9 mouse cellular contexts compared by ENCODE assay signal in genomic region chr10:43467659-43468058, GRCm38 (mm10). TPM values are rescaled to one million over a fixed set of nuclear protein-coding genes. Genes with fewer than 3 reads are reported as not detected.
DNase-seq lines count a peak whose midpoint lies in the region; ATAC-seq lines count a peak whose summit lies in the region.
"Had no signal": no experiment of that assay in that cellular context is flagged by ENCODE, and none has a peak within 500 bp of the region (broad histone marks: within the 10 kb centered on the region; RNA-seq: fewer than 3 reads in every experiment).

No protein-coding gene starts in this region.

- H3K4me2 ChIP-seq in hindbrain, embryonic 14.5 days (replicated peaks) = no peak overlapping the region
- peak overlapping the region; percentile 49 for H3K4me2 ChIP-seq in liver, embryonic 15.5 days
- H3K4me2 ChIP-seq in midbrain, embryonic 11.5 days = no peak overlapping the region
- H3K4me2 ChIP-seq: embryonic facial prominence, embryonic 12.5 days had no signal

- no peak overlapping the region for H3K9ac ChIP-seq in hindbrain, embryonic 14.5 days
- H3K9ac ChIP-seq in liver, embryonic 15.5 days = no peak overlapping the region
- no peak overlapping the region for H3K9ac ChIP-seq in midbrain, embryonic 11.5 days (ENCODE audit: low read length)
- H3K9ac ChIP-seq: embryonic facial prominence, embryonic 12.5 days had no signal

- intact Hi-C loops in gastrocnemius, postnatal 14 days (cut with DNase I; ENCODE audit: low total_unique reads) = no loop called here

- H3K9me3 ChIP-seq in hindbrain, embryonic 10.5 days = no peaks in the 10 kb centered on the region
- no peaks in the 10 kb centered on the region for H3K9me3 ChIP-seq in hindbrain, embryonic 14.5 days (ENCODE audit: control insufficient read depth, low read length)
- no peaks in the 10 kb centered on the region for H3K9me3 ChIP-seq in liver, embryonic 15.5 days (replicated peaks)
- no peaks in the 10 kb centered on the region for H3K9me3 ChIP-seq in midbrain, embryonic 11.5 days (ENCODE audit: control insufficient read depth, low read length)
- H3K9me3 ChIP-seq: embryonic facial prominence, embryonic 12.5 days had no signal

- no peak overlapping the region for H3K27ac ChIP-seq in hindbrain, embryonic 10.5 days
- H3K27ac ChIP-seq in hindbrain, embryonic 14.5 days = no peak overlapping the region
- no peak overlapping the region for H3K27ac ChIP-seq in liver, embryonic 15.5 days (replicated peaks)
- H3K27ac ChIP-seq in midbrain, embryonic 11.5 days (ENCODE audit: low read depth, low read length) = no peak overlapping the region
- H3K27ac ChIP-seq: embryonic facial prominence, embryonic 12.5 days had no signal

- no peaks in the 10 kb centered on the region for H3K27me3 ChIP-seq in hindbrain, embryonic 10.5 days (ENCODE audit: insufficient read depth, poor library complexity, severe bottlenecking)
- no peaks in the 10 kb centered on the region for H3K27me3 ChIP-seq in hindbrain, embryonic 14.5 days (ENCODE audit: control insufficient read depth, insufficient read depth, low read length)
- H3K27me3 ChIP-seq in liver, embryonic 15.5 days = no peaks in the 10 kb centered on the region
- H3K27me3 ChIP-seq in midbrain, embryonic 11.5 days (ENCODE audit: control insufficient read depth, insufficient read depth, low read length) = no peaks in the 10 kb centered on the region
- H3K27me3 ChIP-seq: embryonic facial prominence, embryonic 12.5 days had no signal

- peak overlapping the region; percentile 11; the same call in 1 of the 2 replicates for H3K4me3 ChIP-seq in hindbrain, embryonic 10.5 days
- H3K4me3 ChIP-seq in hindbrain, embryonic 14.5 days (replicated peaks; ENCODE audit: low read length) = no peak overlapping the region
- peak overlapping the region; percentile 17; the same call in 1 of the 2 replicates for H3K4me3 ChIP-seq in liver, embryonic 15.5 days (replicated peaks)
- no peak overlapping the region for H3K4me3 ChIP-seq in midbrain, embryonic 11.5 days (ENCODE audit: low read depth, low read length)
- H3K4me3 ChIP-seq: embryonic facial prominence, embryonic 12.5 days had no signal

- no peak for DNase-seq in hindbrain, embryonic 10.5 days (ENCODE audit: low spot score)
- DNase-seq in hindbrain, embryonic 14.5 days (ENCODE audit: low spot score) = no peak
- DNase-seq in CD4-positive, CD25-positive, alpha-beta regulatory T cell, adult 2 months (ENCODE audit: low read depth, low spot score) = peak; percentile 49
- DNase-seq in gastrocnemius, postnatal 14 days = no peak
- DNase-seq in layer of hippocampus, adult 18-20 months (ENCODE audit: low spot score in 2 of 2) = no peak
- DNase-seq in midbrain, embryonic 11.5 days (ENCODE audit: low spot score, missing footprints) = no peak

- ATAC-seq in hindbrain, embryonic 14.5 days (ENCODE audit: low FRiP score) = no peak
- peak; percentile 65; the same call in 1 of the 2 replicates for ATAC-seq in common myeloid progenitor, adult 5-6 weeks (replicated peaks; ENCODE audit: low read depth, poor library complexity, severe bottlenecking)
- no peak for ATAC-seq in liver, embryonic 15.5 days (ENCODE audit: insufficient read depth)
- ATAC-seq in midbrain, embryonic 11.5 days (ENCODE audit: low FRiP score) = no peak

- 46% methylated on average over 13 of the region's 13 CpGs for WGBS in hindbrain, embryonic 10.5 days
- WGBS in hindbrain, embryonic 14.5 days = 44% methylated on average over 13 of the region's 13 CpGs
- WGBS in liver, embryonic 15.5 days (ENCODE audit: insufficient replicate concordance) = 18% methylated on average over 13 of the region's 13 CpGs
- 40% methylated on average over 13 of the region's 13 CpGs for WGBS in midbrain, embryonic 11.5 days

- peaks cover 8% of the 10 kb centered on the region; the same call in 1 of the 2 replicates for H3K4me1 ChIP-seq in hindbrain, embryonic 10.5 days (replicated peaks)
- H3K4me1 ChIP-seq in hindbrain, embryonic 14.5 days (replicated peaks; ENCODE audit: control insufficient read depth, insufficient read depth, low read length) = no peaks in the 10 kb centered on the region
- peaks cover 8% of the 10 kb centered on the region for H3K4me1 ChIP-seq in liver, embryonic 15.5 days (replicated peaks)
- H3K4me1 ChIP-seq in midbrain, embryonic 11.5 days (ENCODE audit: control insufficient read depth, insufficient read depth, low read length) = no peaks in the 10 kb centered on the region
- H3K4me1 ChIP-seq: embryonic facial prominence, embryonic 12.5 days had no signal

- no peaks in the 10 kb centered on the region for H3K36me3 ChIP-seq in hindbrain, embryonic 10.5 days
- no peaks in the 10 kb centered on the region for H3K36me3 ChIP-seq in hindbrain, embryonic 14.5 days (replicated peaks; ENCODE audit: control insufficient read depth, insufficient read depth)
- H3K36me3 ChIP-seq in liver, embryonic 15.5 days (replicated peaks) = no peaks in the 10 kb centered on the region
- no peaks in the 10 kb centered on the region for H3K36me3 ChIP-seq in midbrain, embryonic 11.5 days (ENCODE audit: control insufficient read depth, insufficient read depth, low read length)
- H3K36me3 ChIP-seq: embryonic facial prominence, embryonic 12.5 days had no signal

RNA-seq across cellular contexts. Expression of gene Bend3, which starts 11.0 kb away (rescaled TPM):
- 8.3 and 9.6 TPM in 2 replicates for polyA plus RNA-seq in hindbrain, embryonic 10.5 days (2016; fragmentation: Nextera tagmentation; extraction: Ambion mirVana)
- polyA plus RNA-seq in hindbrain, embryonic 14.5 days (2014; fragmentation: Nextera tagmentation; extraction: Ambion mirVana) = 3.1 and 4.8 TPM in 2 replicates
- total RNA-seq in common myeloid progenitor, adult 5-6 weeks (2017) = 6.8 and 8.4 TPM in 2 replicates
- polyA plus RNA-seq in liver, embryonic 15.5 days (2015; fragmentation: Nextera tagmentation; extraction: Ambion mirVana) = 1.0 TPM in 2 replicates
- 1 to 10 TPM; 3.7 to 4.8 TPM for total RNA-seq in gastrocnemius, postnatal 14 days (2021)
- 1 to 10 TPM; 3.4 to 4.7 TPM for total RNA-seq in layer of hippocampus, adult 18-20 months (2021)
- polyA plus RNA-seq in midbrain, embryonic 11.5 days (2014; fragmentation: Nextera tagmentation; extraction: Ambion mirVana) = 7.7 and 8.3 TPM in 2 replicates

RNA-seq across cellular contexts. Expression of gene Gm9803, which starts 56.2 kb away (rescaled TPM):
- polyA plus RNA-seq in hindbrain, embryonic 10.5 days (2016; fragmentation: Nextera tagmentation; extraction: Ambion mirVana) = 9.1 and 11.8 TPM in 2 replicates
- 14.5 and 25.4 TPM in 2 replicates for polyA plus RNA-seq in hindbrain, embryonic 14.5 days (2014; fragmentation: Nextera tagmentation; extraction: Ambion mirVana)
- total RNA-seq in common myeloid progenitor, adult 5-6 weeks (2017) = 30.4 and 35.3 TPM in 2 replicates
- polyA plus RNA-seq in liver, embryonic 15.5 days (2015; fragmentation: Nextera tagmentation; extraction: Ambion mirVana) = 6.6 and 10.5 TPM in 2 replicates
- total RNA-seq in gastrocnemius, postnatal 14 days (2021) = 1 to 10 TPM; 6.8 to 8.8 TPM
- total RNA-seq in layer of hippocampus, adult 18-20 months (2021) = 10 to 100 TPM; 13.9 to 16.4 TPM
- 14.7 and 15.9 TPM in 2 replicates for polyA plus RNA-seq in midbrain, embryonic 11.5 days (2014; fragmentation: Nextera tagmentation; extraction: Ambion mirVana)

Comparison
In these comparisons a context has a peak if more than half of its experiments do, and no peak if none do; other contexts are left out.
1. H3K4me3 ChIP-seq: peak in hindbrain, embryonic 10.5 days (single experiment) and liver, embryonic 15.5 days (single experiment); none in hindbrain, embryonic 14.5 days (single experiment) and midbrain, embryonic 11.5 days (single experiment).